Mouse (Mus musculus): Measurements from ENCODE around the gene 4930519P11Rik. TPM values are rescaled to one million over a fixed set of nuclear protein-coding genes. Genes with fewer than 3 reads are reported as not detected.

The 4930519P11Rik gene
- polyA plus RNA-seq (2012; rRNA removed) = 0.81 and 2.0 TPM in 2 replicates

GRCm38 (mm10) chr2:154613118-154614115 is at the start of gene 4930519P11Rik, which contains the start of gene Zfp341:
TSS of gene 4930519P11Rik (minus strand) at chr2:154613437.
TSS of gene Zfp341 (plus strand) at chr2:154613297.
- DNase-seq (ENCODE audit: low read depth) = no peak

DNA sequence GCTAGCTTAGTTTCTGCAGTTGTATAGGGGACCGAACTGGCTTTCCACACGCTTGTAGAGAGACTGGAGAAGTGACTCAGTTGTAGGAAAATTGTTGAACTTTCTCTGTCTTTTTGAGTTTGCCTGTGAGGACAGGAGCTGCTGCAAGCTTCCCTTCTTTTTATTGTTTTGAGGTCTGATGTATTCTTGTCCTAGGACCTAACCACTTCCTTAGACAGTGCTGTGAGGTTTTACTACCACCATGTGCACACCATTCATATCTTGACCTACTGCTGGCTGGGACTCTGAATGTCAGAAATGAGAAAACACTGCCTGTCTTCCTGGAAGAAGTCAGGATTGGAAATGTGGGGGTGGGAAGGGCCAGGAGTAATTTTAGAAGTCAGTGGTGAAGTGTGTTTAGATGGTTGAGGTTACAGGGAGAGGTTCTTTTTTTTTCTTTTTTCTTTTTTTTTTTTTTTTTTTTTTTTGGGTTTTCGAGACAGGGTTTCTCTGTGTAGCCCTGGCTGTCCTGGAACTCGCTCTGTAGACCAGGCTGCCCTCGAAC is 46.4 kb upstream of the 4930519P11Rik start:
- DNase-seq (ENCODE audit: low read depth) = no peak

DNA sequence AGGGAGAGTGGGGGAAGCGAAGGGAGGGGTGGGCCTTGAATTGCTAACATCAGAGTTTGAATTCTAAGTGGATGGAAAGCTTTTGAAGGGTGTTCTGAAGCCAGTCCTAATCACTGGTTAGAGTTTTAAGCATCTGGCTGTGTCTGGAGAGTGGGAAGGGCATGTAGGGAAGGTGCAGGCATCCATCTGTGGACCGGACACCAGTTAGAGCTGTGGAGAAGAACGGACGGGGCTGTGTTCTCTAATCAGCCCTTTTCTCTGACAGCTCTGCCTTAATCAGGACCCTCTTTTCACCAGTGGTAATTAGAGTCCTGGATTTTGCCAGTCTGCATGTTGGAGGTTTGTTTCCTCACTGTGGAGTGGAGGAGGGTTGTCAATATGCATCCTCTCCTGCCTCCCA is 45.8 kb upstream of the 4930519P11Rik start:
- DNase-seq (ENCODE audit: low read depth) = no peak

DNA sequence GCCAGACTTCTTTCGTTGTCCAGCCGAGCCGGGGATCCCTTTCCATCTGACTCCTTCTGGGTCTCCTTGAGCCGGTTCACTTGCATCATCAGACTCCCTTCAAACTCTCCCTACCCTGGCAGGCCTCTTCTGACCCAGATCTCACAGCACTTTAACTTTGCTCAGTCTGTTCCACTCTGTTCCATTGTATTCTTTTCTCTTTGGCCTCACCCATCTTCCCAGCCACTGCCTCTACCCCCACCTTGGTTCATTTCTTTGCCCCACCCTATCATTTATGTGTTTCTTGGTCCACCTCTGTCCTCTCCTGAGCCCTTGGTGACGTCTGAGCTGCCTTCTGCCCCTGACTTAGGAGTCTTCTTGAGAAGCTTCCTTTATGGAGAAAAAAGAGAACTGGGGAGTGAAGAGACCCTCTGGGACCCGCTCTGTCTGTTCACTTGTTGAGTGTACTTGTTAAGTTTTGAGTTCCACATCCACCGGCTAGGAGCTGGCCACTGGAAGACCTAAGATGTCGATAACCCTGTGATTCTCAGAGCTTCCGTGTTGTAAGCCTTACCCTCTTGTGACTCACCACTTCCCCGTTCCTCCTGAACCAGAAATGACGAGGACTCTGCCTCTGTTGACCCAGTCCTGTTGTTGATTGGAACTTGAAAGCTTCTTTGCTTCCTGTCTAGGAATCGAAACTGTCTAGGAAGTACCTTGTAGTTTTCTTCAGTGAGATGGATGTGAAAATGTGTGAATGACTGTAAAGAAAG is 44.4 kb upstream of the 4930519P11Rik start:
- no peak for DNase-seq (ENCODE audit: low read depth)

DNA sequence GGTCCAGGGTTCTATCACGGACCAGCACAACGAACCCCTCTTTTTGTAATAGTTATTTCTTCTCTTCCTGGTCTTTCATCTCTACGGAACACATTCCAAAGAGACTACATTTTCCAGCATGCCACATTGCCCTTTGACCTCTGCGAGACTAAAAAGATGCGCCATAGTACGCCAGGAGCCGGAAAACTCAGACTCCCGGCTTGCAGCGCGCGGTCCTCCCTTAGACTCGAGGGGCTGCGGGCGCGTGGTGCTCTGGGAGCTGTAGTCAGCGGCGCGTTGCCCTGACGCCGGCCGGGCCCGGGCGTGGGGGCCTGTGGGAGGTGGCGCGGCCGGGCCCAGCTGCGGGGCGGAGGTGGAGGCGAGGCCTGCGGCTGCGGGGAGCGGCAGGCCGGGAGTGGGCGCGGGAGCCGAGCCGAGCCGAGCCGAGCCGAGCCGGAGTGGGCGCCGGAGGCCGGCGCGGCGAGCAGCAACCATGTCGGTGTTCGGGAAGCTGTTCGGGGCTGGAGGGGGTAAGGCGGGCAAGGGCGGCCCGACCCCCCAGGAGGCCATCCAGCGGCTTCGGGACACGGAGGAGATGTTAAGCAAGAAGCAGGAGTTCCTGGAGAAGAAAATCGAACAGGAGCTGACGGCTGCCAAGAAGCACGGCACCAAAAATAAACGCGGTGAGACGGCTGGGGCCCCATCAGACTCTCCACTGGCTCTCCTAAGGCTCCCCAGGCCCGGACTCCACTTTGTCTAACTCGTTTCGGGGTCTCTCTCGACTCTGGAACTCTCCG is 43.7 kb upstream of the 4930519P11Rik start:
- peak; percentile 91 for DNase-seq (ENCODE audit: low read depth)

GRCm38 (mm10) chr2:154655878-154656414 is 42.7 kb upstream of the 4930519P11Rik start:
- DNase-seq (ENCODE audit: low read depth) = no peak

- DNase-seq (ENCODE audit: low read depth) = no peak
These were observed 41.7 kb upstream of the 4930519P11Rik start for GRCm38 (mm10) chr2:154654976-154655375.

GRCm38 (mm10) chr2:154651363-154651762 is 38.1 kb upstream of the 4930519P11Rik start, which contains the start of gene Chmp4b:
TSS of gene Chmp4b (plus strand) at chr2:154651705.
- DNase-seq (ENCODE audit: low read depth) = no peak

GRCm38 (mm10) chr2:154650404-154650803 is 37.2 kb upstream of the 4930519P11Rik start:
- DNase-seq (ENCODE audit: low read depth) = no peak

DNA sequence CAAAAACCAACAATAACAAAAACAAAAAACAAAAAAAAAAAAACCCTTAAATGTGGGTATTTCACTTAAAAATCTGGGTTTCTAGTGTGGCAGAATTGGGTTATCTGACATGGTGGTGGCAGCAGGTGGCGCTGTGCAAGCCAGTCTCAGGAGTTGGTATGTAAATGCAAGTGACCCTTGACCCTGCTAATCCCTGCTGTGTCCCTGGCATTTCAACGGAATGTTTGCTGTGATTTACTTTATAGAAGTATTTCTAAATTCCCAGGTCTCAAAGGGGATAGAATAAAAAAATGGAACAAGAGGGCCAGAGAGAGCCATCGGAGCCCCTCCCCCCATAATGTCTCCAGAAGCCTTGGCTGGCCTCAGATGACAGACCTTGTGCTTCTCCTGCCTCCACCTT is 34.8 kb upstream of the 4930519P11Rik start:
- DNase-seq (ENCODE audit: low read depth) = no peak

DNA sequence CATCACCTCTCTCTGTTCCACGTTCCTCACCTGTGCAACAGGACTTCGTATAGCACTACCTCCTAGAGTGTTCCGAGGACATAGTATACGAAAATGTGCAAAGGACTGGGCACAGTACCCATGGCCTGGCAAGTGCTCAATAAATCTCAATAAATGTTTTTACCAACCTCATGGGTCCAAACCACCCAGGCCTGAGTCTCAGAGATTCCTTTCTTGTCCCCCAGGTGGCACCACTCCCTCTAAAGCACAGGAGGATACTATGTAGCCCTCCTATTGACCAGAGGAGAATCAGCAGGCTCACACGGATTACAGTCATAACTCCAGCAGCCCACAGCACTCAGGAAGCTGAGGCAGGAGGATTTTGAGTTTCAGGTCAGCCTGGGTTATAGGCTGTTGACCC is 33.4 kb upstream of the 4930519P11Rik start:
- no peak for DNase-seq (ENCODE audit: low read depth)

DNA sequence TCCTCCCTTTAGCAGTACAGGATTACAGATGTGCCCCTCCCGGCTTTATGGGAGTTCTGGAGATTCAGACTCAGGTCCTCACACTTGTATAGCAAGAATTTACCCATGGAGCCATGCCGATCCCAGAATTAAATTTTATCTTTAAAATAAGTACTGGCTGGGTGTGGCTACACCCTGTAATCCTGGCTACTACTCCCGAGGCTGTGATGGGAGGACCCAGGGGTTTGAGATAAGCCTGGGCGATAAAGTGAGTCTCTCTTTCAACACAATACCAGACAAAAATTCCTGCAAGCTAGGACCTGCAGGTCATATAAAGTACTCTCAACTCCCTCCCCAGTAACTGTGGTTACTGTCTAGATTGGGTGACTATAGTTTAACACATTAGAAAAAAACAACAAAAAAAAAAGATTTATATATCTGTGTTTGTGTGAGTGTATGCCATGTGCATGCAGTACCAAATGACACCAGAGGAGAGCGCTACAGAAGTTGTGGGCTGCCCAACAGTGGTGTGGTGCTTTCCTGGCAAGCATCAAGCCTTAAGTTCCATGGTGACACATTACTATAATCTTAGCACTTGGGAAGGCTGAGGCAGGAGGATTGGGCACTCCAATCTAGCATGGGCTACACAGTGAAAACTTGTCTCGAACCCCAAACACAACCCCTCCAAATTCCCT is 29.6 kb upstream of the 4930519P11Rik start:
- no peak for DNase-seq (ENCODE audit: low read depth)

- DNase-seq (ENCODE audit: low read depth) = no peak
These were observed 28.8 kb upstream of the 4930519P11Rik start for GRCm38 (mm10) chr2:154642005-154642459.

GRCm38 (mm10) chr2:154641176-154641575 is 27.9 kb upstream of the 4930519P11Rik start:
- DNase-seq (ENCODE audit: low read depth) = no peak

DNA sequence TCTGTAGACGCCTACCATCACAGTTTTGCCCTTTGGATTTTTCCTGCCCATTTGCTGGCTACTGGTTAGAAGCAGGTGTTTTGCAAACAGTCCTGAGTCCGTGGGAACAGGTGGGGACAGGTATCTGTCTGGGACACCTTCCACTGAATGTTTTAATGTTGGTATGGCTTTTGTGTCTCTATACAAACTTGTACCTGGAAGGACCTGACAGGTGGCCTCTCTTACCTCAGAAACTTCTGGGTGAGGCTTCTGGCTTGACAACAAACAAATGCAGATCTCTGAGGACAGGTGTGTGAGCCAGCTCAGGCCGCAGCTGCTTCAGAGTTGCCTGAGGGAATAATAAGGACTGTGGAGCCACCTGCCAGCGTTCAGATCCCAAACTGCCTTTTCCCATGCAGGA is 25.9 kb upstream of the 4930519P11Rik start:
- peak; percentile 62 for DNase-seq (ENCODE audit: low read depth)

DNA sequence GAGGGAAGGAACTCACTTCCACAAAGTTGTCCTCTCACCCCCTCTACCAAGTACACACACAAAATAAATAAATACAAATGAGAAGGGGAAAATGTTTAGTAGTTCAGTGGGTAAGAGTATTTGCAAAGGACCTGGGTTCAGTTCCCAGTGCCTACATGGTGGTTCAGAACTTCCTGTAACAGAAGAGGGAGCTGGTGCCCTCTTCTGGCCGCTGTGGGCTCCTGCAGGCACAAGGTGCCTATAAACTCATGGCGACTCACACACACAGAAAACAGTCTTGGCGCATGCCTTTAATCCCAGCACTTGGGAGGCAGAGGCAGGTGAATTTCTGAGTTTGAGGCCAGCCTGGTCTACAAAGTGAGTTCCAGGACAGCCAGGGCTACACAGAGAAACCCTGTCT is 25.3 kb upstream of the 4930519P11Rik start:
- no peak for DNase-seq (ENCODE audit: low read depth)

- no peak for DNase-seq (ENCODE audit: low read depth)
These were observed 22.6 kb upstream of the 4930519P11Rik start for GRCm38 (mm10) chr2:154635826-154636225.

DNA sequence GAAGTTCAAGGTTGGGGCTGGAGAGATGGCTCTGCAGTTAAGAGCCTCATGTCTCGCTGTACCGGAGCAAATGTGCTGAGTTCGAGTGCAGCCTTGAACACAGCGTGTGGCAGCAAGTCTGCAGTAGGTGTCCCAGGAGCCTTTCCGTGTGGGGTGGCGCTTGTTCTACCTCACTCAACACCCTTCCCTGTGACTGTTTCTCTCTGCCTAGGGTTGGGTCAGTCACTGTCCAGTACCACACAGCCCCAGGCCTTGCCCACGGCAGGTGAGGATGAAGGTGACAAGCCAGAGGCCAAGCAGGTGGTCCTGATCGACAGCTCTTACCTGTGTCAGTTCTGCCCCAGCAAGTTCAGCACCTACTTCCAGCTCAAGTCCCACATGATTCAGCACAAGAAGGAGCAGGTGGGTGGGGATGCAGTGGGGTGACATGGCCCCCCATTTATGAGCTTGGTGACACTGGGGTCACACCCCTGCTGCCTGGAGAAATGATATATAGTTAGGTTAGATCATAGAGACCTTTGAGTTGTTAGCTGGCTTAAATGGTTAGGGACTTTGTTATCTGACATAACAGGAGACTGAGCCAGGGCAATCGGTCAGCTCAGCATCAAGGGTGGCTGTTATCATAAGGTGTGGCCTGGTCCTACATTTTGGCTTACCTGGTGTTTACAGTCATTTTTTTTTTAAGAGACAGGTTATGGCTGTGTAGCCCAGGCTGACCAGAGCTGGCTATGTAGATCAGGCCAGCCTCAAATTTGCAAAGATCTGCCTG is 20.8 kb upstream of the 4930519P11Rik start:
- no peak for DNase-seq (ENCODE audit: low read depth)

DNA sequence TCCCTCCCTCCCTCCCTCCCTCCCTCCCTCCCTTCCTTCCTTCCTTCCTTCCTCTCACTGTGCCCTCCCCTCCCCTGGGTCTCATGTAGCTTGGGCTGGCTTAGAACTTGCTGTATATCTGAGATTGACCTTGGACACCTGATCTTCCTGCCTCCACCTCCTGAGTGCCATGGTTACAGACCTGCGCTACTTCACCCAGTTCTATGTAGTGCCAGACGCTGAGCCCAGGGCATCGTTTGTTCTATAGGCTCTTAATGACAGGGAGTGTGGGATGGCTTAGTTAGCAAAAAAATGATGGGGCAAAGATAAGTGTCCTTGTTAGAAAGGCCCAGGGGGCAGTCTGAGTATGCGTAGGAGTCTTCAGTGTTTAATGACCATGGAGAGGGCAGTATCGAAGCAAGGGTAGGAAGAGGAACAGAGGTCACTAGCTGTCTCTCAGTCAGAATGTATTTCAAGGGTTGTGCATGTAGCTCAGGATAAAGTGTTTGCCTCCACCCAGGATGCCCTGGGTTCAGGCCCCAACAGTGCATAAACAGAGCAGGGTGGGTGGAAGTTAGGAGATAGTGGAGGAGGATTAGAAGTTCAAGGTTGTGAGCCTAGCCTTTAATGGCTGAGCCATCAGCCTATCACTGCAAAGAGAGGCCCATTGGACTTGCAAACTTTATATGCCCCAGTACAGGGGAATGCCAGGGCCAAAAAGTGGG is 20.0 kb upstream of the 4930519P11Rik start:
- no peak for DNase-seq (ENCODE audit: low read depth)

Measured in gonadal fat pad, adult 2 months (tissue).